Mouse (Mus musculus) lung, postnatal 0 days (tissue): ENCODE data around the gene Arhgef11. TPM values are rescaled to one million over a fixed set of nuclear protein-coding genes. Genes with fewer than 3 reads are reported as not detected.

Experiments used
- ATAC-seq: fragments of 200-750 bp; cut with Nextera tagmentation; 2 replicates; pipeline ENCODE4 v1.8.0; 2017; ENCODE audit warnings: moderate library complexity
- DNase-seq: peaks from one replicate; pipeline ENCODE4 v3.0.0-alpha.2; 2016; ENCODE audit warnings: low spot score
- H3K27ac ChIP-seq: fragments of 300-500 bp; sonication (generic); 2 replicates; pipeline ENCODE4 v1.5.1; 2014; ENCODE audit warnings: antibody characterized with exemption, mild to moderate bottlenecking, low read length, mixed read lengths
- H3K27me3 ChIP-seq: fragments of 300-500 bp; sonication (generic); replicated peaks from 2 replicates; pipeline ENCODE4 v1.6.1; 2014; ENCODE audit warnings: low read length, mixed read lengths; ENCODE audit not compliant: insufficient read depth
- H3K36me3 ChIP-seq: fragments of 300-500 bp; sonication (generic); 2 replicates; pipeline ENCODE4 v1.6.1; 2014; ENCODE audit warnings: low read length, mixed read lengths; ENCODE audit not compliant: insufficient read depth
- H3K4me1 ChIP-seq: fragments of 300-500 bp; sonication (generic); 2 replicates; pipeline ENCODE4 v1.6.1; 2014; ENCODE audit warnings: antibody characterized with exemption, low read depth, low read length, mixed read lengths; ENCODE audit not compliant: insufficient read depth
- H3K4me2 ChIP-seq: fragments of 300-500 bp; sonication (generic); replicated peaks from 2 replicates; pipeline ENCODE4 v1.6.1; 2014; ENCODE audit warnings: low read depth, mild to moderate bottlenecking, low read length, moderate library complexity, mixed read lengths
- H3K4me3 ChIP-seq: fragments of 300-500 bp; sonication (generic); 2 replicates; pipeline ENCODE4 v1.5.1; 2014; ENCODE audit warnings: low read depth, low read length
- H3K9ac ChIP-seq: fragments of 300-500 bp; sonication (generic); replicated peaks from 2 replicates; pipeline ENCODE4 v1.6.1; 2014; ENCODE audit warnings: low read depth, mild to moderate bottlenecking
- H3K9me3 ChIP-seq: fragments of 300-500 bp; sonication (generic); 2 replicates; pipeline ENCODE4 v1.6.1; 2016; ENCODE audit warnings: low read length, mixed read lengths
- CTCF ChIP-seq: IDR thresholded peaks from 2 replicates; pipeline ENCODE4 v1.5.1; 2016; ENCODE audit warnings: antibody characterized with exemption, mild to moderate bottlenecking
- EP300 ChIP-seq: IDR thresholded peaks from 2 replicates; pipeline ENCODE4 v1.6.1; 2016; ENCODE audit warnings: antibody characterized with exemption, mild to moderate bottlenecking, control low read depth
- WGBS: fragments of 180-500 bp; shearing (Covaris S2); extraction: QIAGEN DNeasy Blood & Tissue Kit; methylation state at CpG from one replicate; pipeline ENCODE4 v1.1.7; 2014; 5-methylcytosine and 5-hydroxymethylcytosine counted together
- polyA plus RNA-seq: library from polyadenylated mRNA; unstranded; fragments of >200 nt; fragmentation: Nextera tagmentation; extraction: Ambion mirVana; gene quantifications from 2 replicates; pipeline ENCODE4 v1.2.1, GENCODE M21; 2015

Arhgef11 gene
- polyA plus RNA-seq, 1 experiment from 2014 or later: 9.8 TPM

DNA sequence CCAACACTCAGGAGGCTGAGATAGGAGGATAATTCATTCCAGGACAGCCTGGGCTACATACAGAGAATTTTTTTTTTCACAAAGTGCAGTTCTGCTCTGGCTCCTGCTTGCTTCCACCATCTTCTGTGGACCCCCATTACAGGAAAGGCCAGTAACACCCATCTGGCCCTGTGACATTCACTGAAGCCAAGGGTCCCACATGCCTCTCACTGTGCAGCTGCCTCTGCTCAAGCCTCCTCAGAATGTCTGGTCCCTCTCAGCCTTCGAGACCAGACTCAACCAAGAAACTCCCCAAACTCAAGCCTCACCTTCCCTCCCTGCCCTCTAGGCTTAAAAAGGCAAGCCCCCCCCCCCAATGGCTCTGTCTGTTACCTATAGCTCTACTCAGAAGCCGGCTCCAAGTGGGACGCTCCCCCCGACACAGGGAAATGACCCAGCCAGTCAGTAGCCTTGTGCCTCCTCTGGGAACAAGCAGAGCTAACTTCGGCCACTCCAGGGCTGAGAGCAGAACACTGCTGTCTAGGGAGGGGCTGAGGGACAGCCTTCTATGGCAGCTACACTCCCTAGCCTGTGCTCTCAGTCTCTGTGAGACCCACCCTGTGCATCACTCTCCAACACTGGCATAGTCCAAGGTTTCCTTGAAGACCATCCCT, 148.4 kb downstream of the Arhgef11 start:
- H3K4me3 ChIP-seq: no peak overlapping the region
- ATAC-seq (no peak), DNase-seq (no peak)
- no peaks in the 10 kb centered on the region for H3K9me3 ChIP-seq
- no peak overlapping the region for H3K9ac ChIP-seq
- H3K36me3 ChIP-seq: no peaks in the 10 kb centered on the region
- peak overlapping the region; percentile 54; the same call in 1 of the 2 replicates for H3K4me2 ChIP-seq
- H3K4me1 ChIP-seq: peaks cover 7% of the 10 kb centered on the region
- H3K27me3 ChIP-seq: no peaks in the 10 kb centered on the region
- WGBS: 66% methylated on average over 5 of the region's 5 CpGs
- H3K27ac ChIP-seq: peak overlapping the region; percentile 80
- TF ChIP-seq CTCF: no peak
- TF ChIP-seq EP300: no peak

GRCm38 (mm10) chr3:87766284-87766667, 148.9 kb downstream of the Arhgef11 start:
- Histone ChIP-seq H3K27ac (peak overlapping the region; percentile 80), H3K9ac (no peak overlapping the region), H3K36me3 (no peaks in the 10 kb centered on the region), H3K4me2 (0 out of 2 replicates have a peak overlapping the region, but pooled peaks have one; percentile 14), H3K27me3 (no peaks in the 10 kb centered on the region), H3K9me3 (no peaks in the 10 kb centered on the region), H3K4me1 (peaks cover 7% of the 10 kb centered on the region), H3K4me3 (no peak overlapping the region)
- 83% methylated on average over 3 of the region's 3 CpGs for WGBS
- TF ChIP-seq EP300: no peak
- TF ChIP-seq CTCF: no peak
- no peak for ATAC-seq
- no peak for DNase-seq

- Histone ChIP-seq H3K27ac (peak overlapping the region; percentile 82), H3K27me3 (no peaks in the 10 kb centered on the region), H3K36me3 (no peaks in the 10 kb centered on the region), H3K9me3 (no peaks in the 10 kb centered on the region), H3K4me3 (peak overlapping the region; percentile 48), H3K4me1 (peaks cover 7% of the 10 kb centered on the region), H3K4me2 (peak overlapping the region; percentile 66), H3K9ac (peak overlapping the region; percentile 52; the same call in 1 of the 2 replicates)
- no peak for DNase-seq
- WGBS: 48% methylated on average over 8 of the region's 8 CpGs
- no peak for TF ChIP-seq CTCF
- no peak for TF ChIP-seq EP300
- peak; percentile 18; the same call in 1 of the 2 replicates for ATAC-seq
These were observed 150.4 kb downstream of the Arhgef11 start for GRCm38 (mm10) chr3:87767764-87768163.

DNA sequence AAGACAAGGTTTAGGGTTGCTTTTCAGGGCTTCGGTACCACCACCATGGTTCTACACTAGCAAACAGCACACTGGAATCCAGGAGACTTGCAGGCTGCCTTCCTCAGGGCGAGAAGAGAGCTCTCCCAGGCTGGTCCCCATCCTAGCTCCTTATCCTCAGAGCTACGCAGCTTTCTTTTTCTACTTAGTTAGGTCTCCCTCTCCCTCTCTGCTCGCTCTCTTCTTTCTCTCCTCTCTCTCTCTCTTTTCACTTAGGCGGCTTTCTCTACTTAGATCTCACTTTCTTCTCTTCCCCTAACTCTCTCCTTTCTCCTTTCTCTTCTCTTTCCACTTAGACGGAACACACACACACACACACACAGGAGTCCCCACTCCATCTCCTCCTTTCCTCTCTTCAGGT, 151.1 kb downstream of the Arhgef11 start:
- 19% methylated on average over 6 of the region's 6 CpGs for WGBS

GRCm38 (mm10) chr3:87768844-87769243, 151.5 kb downstream of the Arhgef11 start:
- Histone ChIP-seq H3K9ac (peak overlapping the region; percentile 52), H3K27me3 (no peaks in the 10 kb centered on the region), H3K4me3 (peak overlapping the region; percentile 48), H3K36me3 (no peaks in the 10 kb centered on the region), H3K4me1 (peaks cover 3% of the 10 kb centered on the region; the same call in 1 of the 2 replicates), H3K27ac (peak overlapping the region; percentile 82), H3K9me3 (no peaks in the 10 kb centered on the region), H3K4me2 (peak overlapping the region; percentile 66)
- peak; percentile 91 for ATAC-seq
- TF ChIP-seq EP300: no peak
- peak; percentile 93 for TF ChIP-seq CTCF
- 5% methylated on average over 33 of the region's 37 CpGs for WGBS
- DNase-seq: peak; percentile 94

More for the DNA sequence above, 151.1 kb downstream of the Arhgef11 start:
- H3K9ac ChIP-seq: peak overlapping the region; percentile 52
- no peaks in the 10 kb centered on the region for H3K9me3 ChIP-seq
- ATAC-seq: no peak
- no peaks in the 10 kb centered on the region for H3K36me3 ChIP-seq
- DNase-seq: no peak
- H3K27ac ChIP-seq: peak overlapping the region; percentile 82
- no peak for TF ChIP-seq EP300
- TF ChIP-seq CTCF: no peak
- peaks cover 3% of the 10 kb centered on the region; the same call in 1 of the 2 replicates for H3K4me1 ChIP-seq
- no peaks in the 10 kb centered on the region for H3K27me3 ChIP-seq
- H3K4me2 ChIP-seq: peak overlapping the region; percentile 66
- peak overlapping the region; percentile 48 for H3K4me3 ChIP-seq

DNA sequence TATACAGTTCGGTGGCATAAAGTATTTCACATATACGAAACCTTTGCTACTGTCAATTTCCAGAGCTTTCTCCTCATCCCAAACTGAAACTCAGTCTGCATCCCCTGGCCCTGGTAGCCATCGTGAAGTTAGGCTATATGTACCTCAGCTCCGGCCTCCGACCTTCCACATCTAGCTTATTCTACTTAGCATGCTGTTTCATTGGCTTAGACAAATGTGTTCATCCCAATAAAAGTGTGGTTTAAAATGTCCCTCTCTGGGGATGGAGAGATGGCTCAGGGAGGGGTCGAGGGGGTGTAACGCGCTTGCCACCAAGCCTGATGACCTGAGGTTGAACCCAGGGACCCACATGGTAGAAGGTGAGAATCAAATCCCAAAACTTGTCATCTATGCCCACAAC, 152.1 kb downstream of the Arhgef11 start:
- no peak for ATAC-seq
- Histone ChIP-seq H3K9ac (no peak overlapping the region), H3K4me3 (no peak overlapping the region), H3K36me3 (no peaks in the 10 kb centered on the region), H3K27me3 (no peaks in the 10 kb centered on the region), H3K4me1 (peaks cover 3% of the 10 kb centered on the region; the same call in 1 of the 2 replicates), H3K4me2 (no peak overlapping the region), H3K9me3 (no peaks in the 10 kb centered on the region), H3K27ac (no peak overlapping the region)
- 82% methylated on average over 8 of the region's 8 CpGs for WGBS
- no peak for DNase-seq
- TF ChIP-seq CTCF: no peak
- no peak for TF ChIP-seq EP300
